Mouse (Mus musculus) liver, adult 2 months (tissue): ENCODE results near the gene Zfp575. TPM values are rescaled to one million over a fixed set of nuclear protein-coding genes. Genes with fewer than 3 reads are reported as not detected.

Source experiments
- DNase-seq: peaks from one replicate; pipeline ENCODE4 v3.0.0-alpha.2; 2011; ENCODE audit warnings: low read depth, low spot score; ENCODE audit errors: extremely low read depth
- H3K27ac ChIP-seq: fragments of 200-500 bp; replicated peaks from 2 replicates; pipeline ENCODE4 v1.5.1; 2012; ENCODE audit warnings: low read depth, mild to moderate bottlenecking, control low read depth, inconsistent platforms, low read length; ENCODE audit not compliant: insufficient read depth
- H3K27me3 ChIP-seq: fragments of 200-500 bp; 2 replicates; pipeline ENCODE4 v1.6.1; 2012; ENCODE audit warnings: mild to moderate bottlenecking, moderate library complexity, low read length, inconsistent platforms; ENCODE audit not compliant: control insufficient read depth, insufficient read depth
- H3K36me3 ChIP-seq: fragments of 200-500 bp; 2 replicates; pipeline ENCODE4 v1.6.1; 2012; ENCODE audit warnings: low read length, inconsistent platforms; ENCODE audit not compliant: control insufficient read depth, insufficient read depth
- H3K4me1 ChIP-seq: fragments of 200-500 bp; 2 replicates; pipeline ENCODE4 v1.6.1; 2011; ENCODE audit warnings: low read length; ENCODE audit not compliant: control insufficient read depth, insufficient read depth
- H3K4me3 ChIP-seq: fragments of 200-500 bp; 2 replicates; pipeline ENCODE4 v1.5.1; 2011; ENCODE audit warnings: low read depth, mild to moderate bottlenecking, control low read depth, low read length, moderate library complexity; ENCODE audit not compliant: insufficient read depth
- H3K79me2 ChIP-seq: fragments of 200-500 bp; 2 replicates; pipeline ENCODE4 v1.6.1; 2012; ENCODE audit warnings: inconsistent platforms, mild to moderate bottlenecking, low read length, moderate library complexity; ENCODE audit not compliant: control insufficient read depth, insufficient read depth
- H3K9ac ChIP-seq: fragments of 200-500 bp; 2 replicates; pipeline ENCODE4 v1.6.1; 2012; ENCODE audit warnings: low read depth, mild to moderate bottlenecking, control low read depth, inconsistent platforms, low read length
- CTCF ChIP-seq: fragments of 200-500 bp; IDR thresholded peaks from 2 replicates; pipeline ENCODE4 v1.5.1; 2011; ENCODE audit warnings: low read depth, low read length, control low read depth
- POLR2A ChIP-seq: fragments of 200-500 bp; IDR thresholded peaks from 2 replicates; pipeline ENCODE4 v1.6.1; 2011; ENCODE audit warnings: low read length, control low read depth; ENCODE audit not compliant: insufficient read depth; ENCODE audit errors: extremely low read depth
- WGBS: fragments of 180-500 bp; shearing (Covaris S2); methylation state at CpG from one replicate; pipeline ENCODE4 v1.1.7; 2018; 5-methylcytosine and 5-hydroxymethylcytosine counted together
- polyA plus RNA-seq: library from polyadenylated mRNA; depleted of rRNA; stranded (reverse); fragments of >200 nt; gene quantifications from 2 replicates; pipeline ENCODE4 v1.2.3, GENCODE M21; 2012
- total RNA-seq: library from RNA; depleted of rRNA; stranded (reverse); fragments of >200 nt; gene quantifications from 2 replicates; pipeline ENCODE4 v1.2.3, GENCODE M21; 2014

Gene Zfp575
- total and polyA plus RNA-seq, 2 experiments = not detected

GRCm38 (mm10) chr7:24544506-24544905 lies 42.9 kb downstream of the Zfp575 start:
- Histone ChIP-seq H3K4me1 (peaks cover 10% of the 10 kb centered on the region), H3K36me3 (no peaks in the 10 kb centered on the region), H3K27ac (no peak overlapping the region), H3K27me3 (no peaks in the 10 kb centered on the region), H3K79me2 (peaks cover 8% of the 10 kb centered on the region; the same call in 1 of the 2 replicates), H3K9ac (no peak overlapping the region), H3K4me3 (no peak overlapping the region)
- DNase-seq = no peak
- 91% methylated on average over 2 of the region's 2 CpGs for WGBS
- TF ChIP-seq CTCF = 0 out of 2 replicates have a peak, but pooled peaks have one; percentile 20
- TF ChIP-seq POLR2A = no peak

DNA sequence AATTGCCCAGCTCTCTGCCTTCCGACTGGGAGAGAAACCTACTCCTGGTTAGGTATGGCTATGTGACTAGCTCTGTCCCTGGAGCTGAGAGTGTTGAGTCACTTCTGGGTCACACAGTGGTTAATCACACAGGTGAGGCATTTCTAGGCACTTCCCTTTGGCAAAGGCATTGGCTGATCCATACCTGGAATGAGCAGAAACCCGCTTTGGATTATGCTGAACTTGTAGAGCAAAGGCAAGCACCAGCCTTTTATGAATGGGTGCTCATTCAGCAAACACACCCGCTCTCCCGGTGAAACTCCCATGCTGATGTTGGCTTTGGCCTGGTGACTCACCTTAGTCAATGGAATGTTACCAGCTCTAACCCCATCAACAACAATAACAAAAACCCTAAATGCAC lies 47.8 kb downstream of the Zfp575 start:
- Histone ChIP-seq H3K4me1 (peaks cover 5% of the 10 kb centered on the region), H3K9ac (no peak overlapping the region), H3K36me3 (no peaks in the 10 kb centered on the region), H3K27ac (no peak overlapping the region), H3K4me3 (no peak overlapping the region), H3K79me2 (no peaks in the 10 kb centered on the region), H3K27me3 (no peaks in the 10 kb centered on the region)
- DNase-seq = no peak
- TF ChIP-seq CTCF = no peak
- TF ChIP-seq POLR2A = no peak
- 86% methylated on average over 4 of the region's 4 CpGs for WGBS

- peak; percentile 82 for DNase-seq
- Histone ChIP-seq H3K4me1 (peaks cover 5% of the 10 kb centered on the region), H3K4me3 (no peak overlapping the region), H3K36me3 (no peaks in the 10 kb centered on the region), H3K27ac (no peak overlapping the region), H3K27me3 (no peaks in the 10 kb centered on the region), H3K79me2 (no peaks in the 10 kb centered on the region; the same call in 1 of the 2 replicates), H3K9ac (no peak overlapping the region)
- WGBS = 33% methylated on average over 5 of the region's 5 CpGs
- TF ChIP-seq POLR2A = no peak
- TF ChIP-seq CTCF = no peak
These were observed 48.7 kb downstream of the Zfp575 start for GRCm38 (mm10) chr7:24538701-24539100.

DNA sequence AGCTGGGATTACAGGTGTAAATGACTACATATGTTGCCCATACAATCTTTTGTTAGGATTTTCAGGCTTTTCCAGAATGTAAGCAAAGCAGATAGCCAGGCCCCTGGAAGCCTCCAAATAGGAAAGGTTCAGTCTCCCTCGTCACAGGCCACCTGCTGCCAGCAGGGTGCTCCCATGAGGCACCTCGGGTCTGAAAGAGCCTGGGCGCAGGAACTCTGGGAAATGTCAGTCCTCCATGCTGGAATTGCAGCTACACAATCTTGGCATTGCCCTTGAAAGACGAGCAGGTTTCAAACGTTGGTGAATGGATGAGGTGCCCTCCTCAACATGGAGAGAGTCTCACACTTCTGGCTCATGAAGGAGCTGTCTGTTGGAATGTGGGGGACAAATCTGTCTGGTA lies 49.3 kb downstream of the Zfp575 start:
- Histone ChIP-seq H3K79me2 (no peaks in the 10 kb centered on the region; the same call in 1 of the 2 replicates), H3K4me1 (peaks cover 5% of the 10 kb centered on the region), H3K36me3 (no peaks in the 10 kb centered on the region; the same call in 1 of the 2 replicates), H3K4me3 (no peak overlapping the region), H3K27ac (no peak overlapping the region), H3K27me3 (no peaks in the 10 kb centered on the region), H3K9ac (no peak overlapping the region)
- TF ChIP-seq POLR2A (no peak), CTCF (peak; percentile 44)
- DNase-seq = peak; percentile 49
- WGBS = 9% methylated on average over 5 of the region's 5 CpGs

- TF ChIP-seq CTCF = no peak
- TF ChIP-seq POLR2A = no peak
- no peaks in the 10 kb centered on the region; the same call in 1 of the 2 replicates for H3K36me3 ChIP-seq
- H3K27me3 ChIP-seq = no peaks in the 10 kb centered on the region
- no peak overlapping the region for H3K27ac ChIP-seq
- H3K4me1 ChIP-seq = peaks cover 5% of the 10 kb centered on the region
- DNase-seq = peak; percentile 62
- WGBS = 37% methylated on average over 5 of the region's 5 CpGs
- H3K9ac ChIP-seq = no peak overlapping the region
- H3K79me2 ChIP-seq = no peaks in the 10 kb centered on the region; the same call in 1 of the 2 replicates
- H3K4me3 ChIP-seq = no peak overlapping the region
These were observed 49.9 kb downstream of the Zfp575 start for GRCm38 (mm10) chr7:24537591-24537990.

DNA sequence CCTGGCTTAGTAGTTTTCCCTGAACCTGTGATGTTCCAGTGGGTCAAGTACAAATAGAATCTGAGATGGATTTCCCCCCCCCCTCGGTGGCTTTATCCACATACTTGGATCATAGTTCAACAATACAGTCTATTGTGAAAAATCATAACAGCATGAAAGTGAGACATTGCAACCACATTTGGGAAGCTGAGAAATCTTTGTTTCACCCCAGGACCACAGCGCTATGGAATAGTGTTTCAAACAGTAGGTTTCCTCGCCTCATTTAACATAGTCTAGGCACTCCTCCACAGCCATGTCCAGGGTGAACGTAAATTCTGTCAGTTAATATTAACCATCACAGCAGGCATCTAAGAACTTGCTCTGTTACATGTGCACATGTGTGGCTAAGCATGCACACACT lies 50.4 kb downstream of the Zfp575 start:
- peaks cover 5% of the 10 kb centered on the region; the same call in 1 of the 2 replicates for H3K79me2 ChIP-seq
- no peak for DNase-seq
- WGBS = 59% methylated on average over 4 of the region's 4 CpGs
- H3K27me3 ChIP-seq = no peaks in the 10 kb centered on the region
- H3K4me1 ChIP-seq = peaks cover 5% of the 10 kb centered on the region
- H3K36me3 ChIP-seq = peaks cover 2% of the 10 kb centered on the region; the same call in 1 of the 2 replicates
- no peak for TF ChIP-seq POLR2A
- no peak for TF ChIP-seq CTCF
- H3K4me3 ChIP-seq = no peak overlapping the region
- H3K9ac ChIP-seq = no peak overlapping the region
- no peak overlapping the region for H3K27ac ChIP-seq
